Mouse (Mus musculus): ENCODE data around the gene Slc25a19.

- TF ChIP-seq POLR2A (IDR thresholded peaks at IDR 0.05; ENCODE audit: low read depth, low read length) (no peak), CTCF (conservative IDR thresholded peaks at IDR 0.05; ENCODE audit: insufficient read depth, insufficient read length, low read depth, low read length) (no peak)
Observed at GRCm38 (mm10) chr11:115677511-115677910, 49.4 kb upstream of the Slc25a19 start.

Measured in kidney, adult 2 months (tissue).